Mouse (Mus musculus): Measurements from ENCODE around the gene Abhd10.

GRCm38 (mm10) chr16:45697996-45698395, 44.8 kb downstream of the Abhd10 start:
- TF ChIP-seq CTCF (IDR thresholded peaks at IDR 0.05; ENCODE audit: low read depth, low read length) (no peak), GATA1 (IDR thresholded peaks at IDR 0.05; ENCODE audit: borderline replicate concordance, low read length) (no peak)

All from G1E (cell line).